14 mouse cellular contexts compared by ENCODE assay signal in the genomic region with DNA sequence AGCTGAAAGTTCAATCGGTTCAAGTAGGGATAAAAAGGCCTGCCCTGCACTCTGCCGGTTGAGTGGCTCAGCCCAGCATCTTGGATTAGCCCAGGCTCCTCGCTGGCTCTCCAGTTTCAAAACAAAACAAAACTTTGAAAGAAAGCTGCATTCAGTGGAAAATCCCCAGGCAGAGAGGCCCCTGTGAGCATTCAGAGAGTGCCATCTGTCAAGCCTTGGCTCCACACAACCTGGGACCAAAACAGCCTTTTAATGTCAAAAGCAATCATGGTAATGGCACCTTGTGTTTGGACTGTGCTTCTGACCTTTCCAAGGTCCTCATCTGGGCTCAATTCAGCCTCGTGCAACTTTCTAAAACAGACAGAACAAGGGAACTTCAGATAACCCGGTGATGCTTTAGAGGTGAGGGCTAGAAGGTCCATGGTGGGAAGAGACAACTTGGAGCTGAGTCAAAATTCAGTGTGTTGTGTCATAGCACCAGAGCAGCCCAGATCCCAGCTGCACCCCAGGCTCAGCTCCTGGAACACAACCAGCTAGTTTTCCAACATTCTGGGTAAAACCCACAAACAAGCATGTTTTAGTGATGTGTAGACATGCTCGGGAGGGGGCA. TPM values are rescaled to one million over a fixed set of nuclear protein-coding genes. Genes with fewer than 3 reads are reported as not detected.
DNase-seq lines count a peak whose midpoint lies in the region; ATAC-seq and TF ChIP-seq lines count a peak whose summit lies in the region.
"Had no signal": no experiment of that assay in that cellular context is flagged by ENCODE, and none has a peak within 500 bp of the region (broad histone marks: within the 10 kb centered on the region; RNA-seq: fewer than 3 reads in every experiment).

No protein-coding gene starts in this region.

- H3K4me3 ChIP-seq in lung, adult 2 months (replicated peaks; ENCODE audit: extremely low read depth, low read depth, low read length): no peak overlapping the region
- H3K4me3 ChIP-seq: erythroblast, embryonic 14.5 days; limb, embryonic 13.5 days; lung, embryonic 15.5 days had no signal

- 47% methylated on average over 6 of the region's 6 CpGs for WGBS in lung, adult 2 months

- DNase-seq in embryo, embryonic 10 days (ENCODE audit: low spot score): peak; percentile 65
- no peak for DNase-seq in embryo, embryonic 11 days
- peak; percentile 42 for DNase-seq in lung, postnatal 10 days
- no peak for DNase-seq in lung, adult 2 months
- DNase-seq in cerebellum, postnatal 25 days: peak; percentile 38 to 47
- DNase-seq in layer of hippocampus, postnatal 36 days: peak; percentile 26 to 43
- no peak for DNase-seq in left cerebral cortex, postnatal 14 days (ENCODE audit: low spot score in 2 of 2)
- DNase-seq: adrenal gland, postnatal 25 days; heart, postnatal 14 days; kidney, adult 8-10 months had no signal

- no peak for TF ChIP-seq POLR2A in lung, adult 2 months (IDR thresholded peaks at IDR 0.05; ENCODE audit: borderline replicate concordance, extremely low read depth, low read depth, low read length)

- no peak for TF ChIP-seq CTCF in lung, adult 2 months (IDR thresholded peaks at IDR 0.05; ENCODE audit: insufficient read depth, low read length)

- intact Hi-C loops in left cerebral cortex, postnatal 14 days (cut with DNase I): no loop called here

- no peak for ATAC-seq in activated CD4-positive, CD25-positive, alpha-beta regulatory T cell, adult 4 months

- no peaks in the 10 kb centered on the region for H3K4me1 ChIP-seq in lung, adult 2 months (ENCODE audit: control insufficient read depth, insufficient read depth, low read length)

RNA-seq across cellular contexts. Expression of gene Nuak1, which starts 27.3 kb away (rescaled TPM):
- 19.2 and 24.3 TPM in 2 replicates for polyA plus RNA-seq in lung, adult 2 months (2012; rRNA removed)
- total RNA-seq in layer of hippocampus, postnatal 36 days (2021): 10 to 100 TPM; 54.7 to 55.6 TPM
- 10 to 100 TPM; 56.0 to 66.2 TPM for total RNA-seq in left cerebral cortex, postnatal 14 days (2021)
- polyA plus RNA-seq in activated CD4-positive, CD25-positive, alpha-beta regulatory T cell, adult 4 months (2017; shearing (Covaris generic)): not detected

Comparison
In these comparisons a context has a peak if more than half of its experiments do, and no peak if none do; other contexts are left out.
1. DNase-seq: peak in embryo, embryonic 10 days (single experiment), lung, postnatal 10 days (single experiment), cerebellum, postnatal 25 days (2 of 2) and layer of hippocampus, postnatal 36 days (2 of 2); none in embryo, embryonic 11 days (single experiment), lung, adult 2 months (single experiment) and left cerebral cortex, postnatal 14 days (0 of 2).